Mouse (Mus musculus): Measurements from ENCODE around the gene Ralgps1.

DNA sequence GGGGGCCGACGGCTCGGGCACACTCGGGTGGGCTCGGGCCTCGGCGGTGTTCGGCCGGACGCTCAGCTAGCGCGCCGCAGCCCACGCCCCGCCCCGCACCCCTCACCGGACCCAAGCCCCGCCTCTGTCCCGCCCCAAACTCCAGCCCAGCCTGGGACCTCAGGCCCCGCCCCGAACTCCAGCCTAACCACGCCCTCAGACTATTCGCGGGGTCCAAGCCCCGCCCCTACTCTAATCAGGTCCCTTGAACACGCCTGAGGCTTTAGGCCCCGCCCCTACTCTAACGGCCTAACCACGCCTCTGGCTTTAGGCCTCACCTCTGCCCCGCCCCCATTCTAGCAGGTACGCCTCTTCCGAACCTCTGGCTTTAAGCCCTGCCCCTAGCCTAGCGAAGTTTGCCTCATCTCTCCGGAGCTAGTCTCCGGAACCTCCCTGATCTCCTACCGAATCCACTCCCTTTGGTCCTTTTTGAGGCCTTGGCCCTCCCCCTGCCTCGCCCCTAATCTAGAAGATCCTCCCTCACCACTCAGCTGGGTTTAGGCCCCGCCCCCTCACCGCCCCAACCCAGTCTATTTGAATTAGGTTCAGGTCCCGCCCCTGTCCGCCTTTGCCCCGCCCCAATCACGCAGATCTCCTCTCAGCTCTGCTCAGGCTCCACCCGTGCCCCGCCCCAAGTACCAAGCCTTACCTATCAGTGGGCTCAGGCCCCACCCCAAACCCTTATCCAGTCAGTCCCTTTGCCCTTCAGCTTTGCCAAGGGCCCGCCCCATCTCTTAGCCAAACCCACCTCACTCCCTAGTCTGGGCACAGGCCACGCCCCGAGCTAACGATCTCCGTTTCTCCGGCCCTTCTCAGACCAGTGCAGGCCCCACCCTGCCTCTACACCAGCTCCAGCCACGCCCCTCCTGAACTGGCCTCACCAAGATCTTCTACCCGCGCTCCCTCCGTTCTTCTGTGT is 240.5 kb downstream of the Ralgps1 start:
- TF ChIP-seq POLR2A (IDR thresholded peaks at IDR 0.05; ENCODE audit: low read depth, low read length) (no peak; the same call in 1 of the 2 replicates), CTCF (IDR thresholded peaks at IDR 0.05; ENCODE audit: extremely low read depth, insufficient read length, insufficient replicate concordance, low read depth, low read length) (no peak)
